Mouse (Mus musculus) CD4-positive, CD25-positive, alpha-beta regulatory T cell, adult 4 months (primary cell): Measurements from ENCODE around the gene 6330409D20Rik. TPM values are rescaled to one million over a fixed set of nuclear protein-coding genes. Genes with fewer than 3 reads are reported as not detected.
A peak's percentile ranks its signal among the peaks of the same experiment; 100 is the strongest.

Experiments
- ATAC-seq: one replicate; pipeline ENCODE4 v1.8.0; 2017
- polyA plus RNA-seq, 2 experiments: library from polyadenylated mRNA; unstranded; fragments of 100-300 nt; shearing (Covaris generic); gene quantifications; one replicate each; pipeline ENCODE4 v1.2.1; 2017

Gene 6330409D20Rik
- polyA plus RNA-seq, 2 experiments from 2014 or later, result 0.58 TPM; not detected in 1

- peak; percentile 68 for ATAC-seq
These were observed 18.8 kb downstream of the 6330409D20Rik start for GRCm38 (mm10) chr2:32722046-32722445.

DNA sequence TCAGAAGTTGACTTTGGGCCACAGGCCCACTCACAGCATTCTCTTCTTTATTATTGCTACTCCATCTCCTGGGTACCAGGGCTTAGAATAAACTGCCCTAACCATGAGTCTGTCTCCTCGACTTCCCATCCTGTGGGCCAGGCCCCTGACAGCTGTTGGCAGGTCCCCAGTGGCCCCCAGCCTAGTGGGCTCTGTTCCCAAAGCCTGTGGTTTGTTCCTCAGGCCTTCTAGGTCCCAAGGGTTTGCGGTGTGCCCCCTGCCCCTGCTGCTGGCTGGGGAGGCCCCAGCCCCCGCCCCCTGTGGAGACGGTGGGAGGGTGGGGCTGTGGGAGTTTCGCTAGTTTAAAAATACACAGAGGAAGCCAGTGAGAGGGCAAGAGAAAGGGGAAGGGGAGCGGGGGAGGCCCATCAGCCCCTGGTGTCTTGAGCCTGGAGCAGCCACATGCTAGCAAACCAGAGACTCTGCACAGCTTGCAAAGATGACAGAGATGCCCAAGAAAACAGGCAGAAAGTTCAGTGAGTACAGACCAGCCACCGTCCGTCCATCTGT lies 20.1 kb downstream of the 6330409D20Rik start, which contains the start of gene Sh2d3c:
Sh2d3c (plus strand) TSS at position 375 of the 549 bp plus-strand sequence.
- ATAC-seq, result no peak

DNA sequence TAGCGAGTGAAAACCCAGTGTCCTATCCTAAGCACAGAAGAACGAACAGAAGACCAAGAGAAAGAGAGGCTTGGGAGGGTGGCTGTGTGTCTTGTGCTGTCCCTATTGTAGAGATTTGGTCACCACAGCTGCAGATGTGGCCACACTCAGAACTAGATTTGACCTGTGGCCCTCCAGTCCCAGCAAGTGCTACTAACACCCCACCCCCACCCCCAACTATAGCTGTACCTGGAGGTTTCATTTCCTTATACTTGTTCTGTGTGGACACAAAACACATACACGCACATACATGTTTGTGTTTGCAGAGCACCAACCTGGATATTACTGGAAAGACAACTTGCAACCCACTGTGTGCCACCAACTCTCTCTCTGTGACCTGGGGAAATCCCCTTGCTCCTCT lies 20.8 kb downstream of the 6330409D20Rik start:
- no peak for ATAC-seq

GRCm38 (mm10) chr2:32718761-32719160 lies 22.1 kb downstream of the 6330409D20Rik start:
- ATAC-seq, result no peak

- ATAC-seq, result peak; percentile 44
These were observed 25.8 kb downstream of the 6330409D20Rik start for GRCm38 (mm10) chr2:32714987-32715425.

DNA sequence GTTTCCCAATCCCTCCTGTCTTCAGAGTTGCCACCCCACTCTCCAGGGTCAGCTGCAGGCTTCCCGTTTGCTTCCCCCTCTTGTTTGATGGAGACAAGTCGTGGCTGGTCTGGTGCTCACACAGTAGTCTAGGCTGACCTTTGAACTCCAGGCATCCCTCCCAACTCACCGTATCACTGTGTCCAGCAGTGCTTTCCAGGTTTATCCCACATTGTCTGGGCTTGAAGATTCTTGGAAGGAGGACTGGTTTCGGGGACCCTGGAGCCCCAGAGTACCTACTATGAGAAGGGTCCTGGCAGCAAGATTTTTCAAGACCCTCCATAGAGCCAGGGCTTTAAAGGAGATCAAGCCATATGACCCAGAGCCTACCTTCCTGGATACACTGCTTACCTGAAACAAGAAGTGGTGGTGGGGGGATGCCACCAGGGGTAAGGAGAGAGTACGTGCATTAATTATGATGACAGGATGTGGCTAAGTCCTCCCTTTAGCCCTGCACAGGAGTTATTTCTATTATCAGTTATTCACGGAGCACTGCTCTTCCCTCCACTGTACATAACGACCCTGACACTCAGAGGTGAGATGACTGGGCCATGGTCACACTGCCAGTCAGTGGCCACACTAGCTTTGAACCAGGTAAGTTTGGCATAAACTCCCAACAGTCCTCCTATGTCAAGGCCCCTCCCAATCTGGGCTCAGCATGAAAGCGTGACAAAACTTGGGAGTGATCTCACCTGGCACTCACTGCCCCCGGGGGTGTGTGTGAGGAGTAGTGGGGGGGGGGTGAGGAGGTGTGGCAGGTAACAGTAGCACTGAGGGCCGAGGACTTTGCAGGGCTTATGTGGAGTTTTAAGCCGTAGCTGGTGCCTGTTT lies 26.5 kb downstream of the 6330409D20Rik start:
- ATAC-seq, result peak; percentile 44

DNA sequence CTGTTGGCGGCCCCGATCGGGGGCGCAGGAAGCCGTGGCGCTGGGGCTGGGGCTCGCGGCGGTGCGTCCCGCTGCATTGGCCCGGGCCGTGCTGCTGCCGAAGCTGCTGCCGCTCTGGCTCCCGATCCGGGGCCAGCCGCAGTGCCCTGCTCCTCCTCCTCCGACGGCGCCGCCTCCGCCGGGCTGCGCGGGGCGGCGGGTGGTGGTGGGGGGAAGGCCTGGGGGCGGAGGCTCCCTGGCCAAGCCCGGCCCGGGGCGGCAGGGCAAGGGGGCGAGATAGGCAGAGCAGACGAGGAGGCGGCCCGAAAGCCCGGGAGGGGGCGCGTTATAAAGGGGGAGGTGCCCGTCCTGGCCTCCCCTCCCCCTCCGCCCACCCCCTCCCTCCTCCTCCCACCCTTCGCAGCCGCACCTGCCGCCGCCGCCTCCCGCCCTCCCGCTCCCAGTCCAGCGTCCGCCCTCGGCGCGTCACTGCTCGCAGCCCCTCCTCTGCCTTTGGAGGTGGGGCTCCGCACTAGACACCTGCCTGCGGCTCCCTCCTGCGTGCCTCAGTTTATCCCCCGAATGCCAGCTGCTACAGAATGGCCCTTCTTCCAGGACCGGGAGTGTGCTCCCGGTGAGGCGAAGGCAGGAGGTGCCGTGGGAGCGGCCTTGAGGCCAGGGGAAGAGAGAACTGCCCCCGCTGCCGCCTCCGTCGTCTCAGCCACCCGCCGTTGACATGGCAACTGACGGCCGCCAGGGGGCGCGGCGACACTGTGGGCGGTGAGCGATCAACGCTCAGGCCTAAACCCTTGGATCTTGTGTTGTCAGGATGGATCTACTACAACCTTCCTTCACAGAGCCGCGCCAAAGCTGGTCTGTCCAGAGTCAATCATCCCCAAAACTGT lies 27.6 kb downstream of the 6330409D20Rik start, which contains the start of gene Cdk9:
Cdk9 (minus strand) TSS at position 143 of the 884 bp plus-strand sequence.
- peak; percentile 67 for ATAC-seq

- ATAC-seq, result peak; percentile 64
These were observed 28.3 kb downstream of the 6330409D20Rik start for GRCm38 (mm10) chr2:32712586-32712933.

DNA sequence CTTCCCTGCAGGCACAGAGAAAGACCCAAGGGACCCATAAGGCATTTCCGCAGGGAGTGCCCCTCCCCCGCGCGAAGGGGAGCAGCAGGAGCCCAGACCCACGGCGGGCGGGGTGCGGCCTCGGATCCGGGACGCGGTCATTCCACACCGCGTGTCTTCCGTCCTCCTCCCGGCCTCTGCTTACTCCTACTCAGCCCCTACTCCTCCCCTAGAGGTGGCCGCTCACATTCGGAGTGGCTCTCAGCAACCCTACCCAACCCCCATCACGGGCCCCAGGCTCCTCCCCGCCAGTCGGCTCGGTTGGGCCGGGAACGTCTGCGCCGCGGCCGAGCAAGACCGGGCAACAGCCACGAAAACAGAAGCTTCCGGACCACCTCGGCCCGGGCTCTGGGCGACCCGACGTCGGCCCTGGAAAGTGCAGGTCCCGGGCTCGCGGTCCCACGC lies 28.7 kb downstream of the 6330409D20Rik start:
- ATAC-seq, result no peak

DNA sequence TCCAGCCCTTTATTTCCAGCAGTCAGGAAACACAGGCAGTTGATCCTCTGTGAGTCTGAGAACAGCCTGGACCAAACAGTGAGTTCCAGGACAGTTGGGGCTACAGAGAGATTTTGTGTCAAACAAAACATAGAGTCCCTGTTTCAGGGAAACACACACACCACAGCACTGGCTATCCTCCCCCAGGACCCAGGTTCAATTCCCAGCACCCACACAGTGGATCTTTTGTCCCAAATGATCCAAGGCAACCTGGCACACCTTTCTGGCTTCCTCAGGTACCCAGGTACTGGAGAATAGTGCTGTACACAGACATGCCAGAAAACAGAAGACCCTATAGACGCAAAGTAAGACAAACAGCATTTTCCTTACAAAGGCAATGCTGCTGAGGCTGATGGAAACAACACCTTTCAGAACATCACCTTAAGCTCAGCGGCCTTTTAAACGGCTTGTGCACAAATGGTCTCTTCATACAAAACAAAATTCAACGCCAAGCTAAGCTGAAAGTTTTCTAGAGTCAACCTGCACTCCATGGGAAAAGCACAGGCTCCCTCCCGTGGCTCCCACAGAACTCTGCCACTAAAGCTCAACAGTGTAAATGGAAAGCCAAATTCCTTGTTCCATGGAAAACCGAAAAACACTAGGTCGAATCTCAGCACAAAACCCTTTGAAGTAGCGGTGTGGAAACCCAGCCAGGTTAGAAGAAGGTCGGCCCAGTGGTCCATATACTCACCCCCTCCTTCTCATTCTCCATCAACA lies 29.3 kb downstream of the 6330409D20Rik start:
- ATAC-seq, result no peak

DNA sequence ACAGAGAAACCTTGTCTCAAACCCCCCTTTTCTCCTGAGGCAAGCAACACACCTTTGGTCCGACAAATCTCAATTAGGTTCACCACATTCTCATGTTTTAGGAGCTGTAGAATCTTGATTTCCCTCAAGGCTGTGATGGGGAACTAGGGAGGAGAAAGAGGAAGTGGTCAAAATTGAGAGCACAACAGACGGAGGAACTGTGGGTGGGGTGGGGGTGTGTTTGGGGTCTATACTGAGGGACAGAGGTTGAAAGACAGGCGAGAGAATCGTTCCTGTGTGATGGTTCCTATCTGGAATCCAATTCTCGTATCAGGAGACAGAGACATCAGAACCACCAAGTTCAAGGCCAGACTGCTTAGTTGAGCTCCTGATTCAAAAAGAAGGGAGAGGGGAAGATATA lies 30.4 kb downstream of the 6330409D20Rik start:
- no peak for ATAC-seq

DNA sequence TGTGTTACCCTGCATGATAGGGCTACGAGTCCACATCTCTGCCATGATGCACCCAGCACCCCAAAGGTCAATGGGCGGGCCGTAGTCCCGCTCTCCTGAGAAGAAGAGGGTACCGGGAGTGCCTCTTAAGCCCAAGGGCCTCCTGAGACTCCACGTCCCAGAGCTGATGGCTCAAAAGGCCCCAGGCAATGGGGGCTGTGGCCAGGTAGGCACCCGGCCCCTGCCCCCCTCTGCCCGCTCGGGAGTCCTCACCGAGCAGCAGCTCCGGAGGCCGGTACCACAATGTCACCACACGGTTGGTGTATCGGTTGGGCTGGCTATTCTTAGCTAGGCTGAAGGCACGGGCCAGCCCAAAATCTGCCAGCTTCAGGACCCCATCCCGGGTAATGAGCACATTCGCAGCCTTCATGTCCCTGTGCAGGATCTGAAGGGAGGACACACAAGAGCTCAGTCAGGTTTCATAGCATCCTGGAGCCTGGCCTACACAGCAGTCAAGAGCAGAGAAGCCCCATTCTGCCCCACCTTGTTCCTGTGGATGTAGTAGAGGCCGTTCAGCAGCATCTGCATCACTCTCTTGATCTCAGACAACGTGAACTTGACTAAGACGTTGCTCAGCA lies 31.2 kb downstream of the 6330409D20Rik start:
- ATAC-seq, result no peak

DNA sequence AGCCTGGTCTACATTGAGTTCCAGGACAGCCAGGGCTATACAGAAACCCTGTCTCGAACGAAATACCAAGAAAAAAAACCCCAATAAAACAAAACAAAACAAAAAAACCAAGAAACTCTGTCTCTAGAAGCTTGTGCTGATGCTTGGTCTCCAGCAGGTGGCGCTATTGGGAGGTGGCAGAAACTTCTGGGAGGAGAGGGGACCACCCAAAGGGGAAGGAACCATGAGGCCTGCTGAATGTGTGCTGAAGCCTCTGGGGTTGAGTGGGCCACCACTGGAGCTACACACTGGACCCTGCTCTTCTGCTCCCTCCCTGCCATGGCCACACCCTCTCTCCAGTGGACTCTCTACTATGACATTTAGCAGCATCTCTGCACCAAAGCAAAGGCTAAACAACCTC lies 32.2 kb downstream of the 6330409D20Rik start:
- no peak for ATAC-seq

DNA sequence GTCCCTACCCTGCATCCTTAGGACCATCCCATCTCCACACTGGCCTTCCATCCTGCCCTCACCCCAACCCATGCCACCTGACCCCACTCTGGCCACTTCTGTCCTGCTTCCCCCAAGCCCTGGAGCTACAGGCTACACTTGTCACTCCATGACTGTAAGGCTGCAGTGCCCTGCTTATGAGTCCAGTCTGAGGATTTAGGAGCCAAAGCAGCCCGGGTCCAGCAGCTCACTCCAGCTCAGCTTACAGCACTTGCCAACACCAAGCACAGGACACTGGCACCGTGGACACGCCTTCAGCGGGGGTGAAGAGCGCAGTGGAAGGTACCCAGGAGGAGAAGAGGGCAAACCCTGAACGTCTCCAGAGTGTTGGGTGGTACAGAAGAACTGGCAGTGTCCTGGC lies 33.8 kb downstream of the 6330409D20Rik start:
- no peak for ATAC-seq

DNA sequence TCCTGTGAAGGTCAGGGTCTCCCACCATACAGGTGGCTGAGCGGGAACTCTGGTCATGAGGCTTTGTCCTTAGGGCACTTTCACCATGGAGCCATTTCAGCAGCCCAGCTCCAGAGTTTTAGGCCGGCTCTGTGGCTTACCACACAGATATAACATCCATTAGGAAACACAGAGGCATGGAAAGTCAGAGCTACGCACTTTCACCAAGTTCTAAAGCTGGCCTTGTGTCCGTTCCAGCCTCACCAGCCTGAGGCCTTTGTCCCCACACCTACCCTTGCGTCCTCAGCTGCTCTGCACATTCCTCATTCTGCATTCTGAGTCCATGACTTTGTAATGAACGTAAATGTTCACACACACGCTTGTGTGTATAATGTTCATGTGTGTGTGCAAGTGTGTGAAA lies 35.8 kb downstream of the 6330409D20Rik start:
- no peak for ATAC-seq

DNA sequence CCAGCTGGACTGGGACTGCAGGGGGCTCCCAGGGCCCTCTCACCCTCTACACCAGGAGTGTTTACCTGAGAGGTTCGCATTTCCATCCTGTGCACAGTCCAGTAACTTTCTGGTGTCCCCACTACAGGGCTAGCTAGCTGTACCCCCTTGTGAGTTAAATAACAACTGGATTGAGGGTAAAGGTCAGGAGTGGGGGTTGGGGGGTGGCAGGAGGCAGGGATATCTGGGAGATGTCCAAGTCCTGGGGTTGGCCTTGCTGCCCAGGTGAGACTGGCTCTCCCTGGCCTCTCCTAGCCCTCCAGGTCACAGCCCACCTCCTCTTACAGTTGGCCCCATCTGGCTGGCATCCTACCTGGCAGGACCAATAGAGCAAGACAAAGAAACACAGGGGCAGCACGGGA lies 36.8 kb downstream of the 6330409D20Rik start, which contains the start of gene Fpgs:
Fpgs (minus strand) TSS at position 125 of the 401 bp plus-strand sequence.
- no peak for ATAC-seq

- no peak for ATAC-seq
These were observed 37.8 kb downstream of the 6330409D20Rik start for GRCm38 (mm10) chr2:32703046-32703445.

GRCm38 (mm10) chr2:32700966-32701743 lies 39.7 kb downstream of the 6330409D20Rik start:
- ATAC-seq, result no peak

GRCm38 (mm10) chr2:32699680-32700079 lies 41.1 kb downstream of the 6330409D20Rik start:
- no peak for ATAC-seq

DNA sequence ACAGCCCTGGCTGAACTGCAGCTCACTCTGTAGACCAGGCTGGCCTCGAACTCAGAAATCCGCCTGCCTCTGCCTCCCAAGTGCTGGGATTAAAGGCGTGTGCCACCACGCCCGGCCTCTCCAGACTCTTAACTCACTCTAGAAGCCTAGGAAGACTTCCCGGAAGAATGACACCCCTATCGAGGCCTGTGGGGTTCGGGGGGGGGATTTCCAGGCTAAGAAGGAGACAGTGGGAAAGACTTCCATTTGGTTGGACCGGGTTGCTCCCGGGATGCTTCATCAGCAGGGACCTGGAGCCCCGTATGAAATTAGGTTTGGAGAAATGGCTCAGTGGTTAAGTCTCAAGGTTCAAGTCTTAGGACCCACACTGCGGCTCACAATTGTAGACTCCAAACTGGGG lies 46.1 kb downstream of the 6330409D20Rik start:
- ATAC-seq, result no peak
